Mouse (Mus musculus) mouse trophoblast stem cell (cell line): ENCODE data around the gene Fam219a.

Source experiments
- in situ Hi-C, 2 experiments: fragments of 300-500 bp; cut with MseI, MboI; formaldehyde crosslinking; loops; 2 replicates in 1 of 2; 3 replicates in 1 of 2; pipeline ENCODE4 v1.15.1; 2025

Fam219a gene

DNA sequence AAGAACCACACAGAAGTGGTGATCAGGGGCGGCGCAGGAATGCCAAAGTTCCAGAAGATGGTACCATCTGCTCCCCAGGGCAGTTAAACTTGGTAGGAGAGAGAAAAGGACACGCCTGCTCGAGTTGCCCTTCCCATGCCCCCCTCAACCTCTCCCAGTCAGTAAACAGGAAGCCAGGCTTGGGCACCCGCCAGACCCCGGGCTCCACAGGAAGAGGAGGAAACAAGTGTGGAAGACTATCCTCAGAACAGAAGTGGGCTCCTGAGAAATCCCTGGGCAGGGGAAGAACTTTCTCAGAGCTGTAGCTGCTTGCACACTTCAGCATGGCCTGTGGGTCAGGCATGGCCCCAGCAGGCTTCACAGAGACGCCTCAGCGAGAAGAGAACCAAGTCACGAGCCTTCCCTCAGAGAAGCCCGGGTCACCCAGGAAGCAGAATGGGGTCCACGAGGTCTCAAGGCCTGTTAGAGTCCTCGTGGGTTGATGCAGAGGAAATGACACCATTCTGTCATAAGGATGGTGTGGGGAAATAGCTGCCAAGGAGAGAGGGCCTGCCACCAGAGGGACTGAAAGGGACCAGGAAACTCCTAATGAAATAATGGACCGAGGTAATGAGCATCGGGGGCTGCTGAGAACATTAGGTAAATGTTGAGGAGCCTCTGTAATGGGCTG lies 14.2 kb downstream of the Fam219a start:
- in situ Hi-C loops, result loop anchor here (10.0 kb wide), 1 partner anchor 150 kb away; no protein-coding TSS in a partner anchor

DNA sequence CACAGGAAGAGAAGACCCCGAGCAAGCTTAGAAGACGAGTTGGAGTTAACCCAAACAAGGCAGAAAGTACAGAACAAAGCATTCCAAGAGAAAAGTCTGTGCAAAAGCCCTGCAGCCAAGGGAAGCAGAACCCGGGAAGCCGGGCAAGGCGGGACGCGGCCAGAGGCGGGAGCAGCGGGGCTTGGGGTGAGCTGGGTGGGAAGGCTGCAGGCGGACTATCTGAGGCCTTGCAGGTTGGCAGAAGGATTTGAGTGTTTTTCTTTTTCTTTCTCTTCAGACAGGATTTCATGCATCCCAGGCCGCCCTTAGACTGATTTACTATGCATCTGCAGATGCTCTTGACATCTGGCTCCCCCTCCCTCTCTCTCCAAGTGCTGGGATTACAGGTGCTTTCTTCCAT lies 16.2 kb downstream of the Fam219a start:
- in situ Hi-C loops, result loop anchor here (10.0 kb wide), 1 partner anchor 152 kb away; no protein-coding TSS in a partner anchor

DNA sequence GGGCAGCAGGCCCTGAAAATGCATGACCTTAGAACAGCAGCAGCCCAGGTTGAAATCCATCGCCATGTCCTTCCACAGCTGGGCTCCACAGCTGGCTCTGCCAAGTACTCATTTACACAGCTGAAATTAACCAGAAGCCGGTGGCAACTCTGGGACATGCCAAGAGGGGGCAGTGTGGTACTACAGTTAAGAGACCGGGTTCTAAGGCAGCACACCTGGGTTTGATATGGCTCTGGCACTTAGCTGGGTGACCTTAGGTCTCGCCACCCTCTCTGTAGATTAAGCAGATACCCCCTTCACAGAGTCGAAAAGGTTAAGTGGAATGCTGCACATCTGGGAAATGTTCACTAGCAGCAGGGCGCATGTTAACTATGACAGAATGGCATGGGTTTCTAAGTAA lies 16.8 kb downstream of the Fam219a start:
- in situ Hi-C loops, result loop anchor here (10.0 kb wide), 1 partner anchor 152 kb away; no protein-coding TSS in a partner anchor

DNA sequence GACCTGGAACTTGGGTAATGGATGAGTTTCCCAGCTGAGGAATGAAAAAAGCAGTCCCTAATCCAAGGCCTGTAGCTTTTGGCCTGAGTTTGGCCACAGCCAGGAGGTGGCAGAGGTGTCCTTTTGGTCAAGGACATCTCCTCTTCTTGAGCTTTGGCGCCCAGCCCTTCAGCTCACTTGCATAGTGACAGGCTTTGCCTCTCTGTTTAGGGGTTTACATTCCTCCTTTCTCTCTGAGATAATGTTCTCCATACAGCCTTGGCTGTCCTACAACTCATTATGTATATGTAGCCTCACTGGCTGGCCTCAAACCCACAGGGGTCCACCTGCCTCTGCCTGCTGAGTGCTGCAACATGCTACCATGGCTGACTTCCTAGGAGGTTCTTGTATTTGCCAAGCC lies 22.3 kb downstream of the Fam219a start:
- in situ Hi-C loops, result no loop called here

DNA sequence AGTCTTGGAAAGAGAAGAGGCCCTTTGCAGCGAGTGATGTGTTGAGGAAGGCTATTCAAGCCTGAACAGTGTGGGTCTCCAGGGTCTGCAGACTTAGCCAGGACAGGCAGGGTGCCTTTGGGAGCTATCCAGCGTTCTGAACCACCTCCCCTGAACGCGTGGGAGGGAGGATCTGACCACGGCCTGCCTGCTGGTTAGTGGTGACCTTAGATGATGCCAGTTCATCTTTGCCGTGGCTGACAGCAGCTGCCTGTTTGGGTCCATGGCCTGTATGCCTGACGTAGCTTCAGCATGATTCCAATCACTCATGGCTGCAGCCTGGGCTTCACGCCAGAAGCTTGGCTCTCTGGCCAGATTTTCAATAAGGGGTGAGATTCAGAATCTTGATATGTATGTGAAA lies 23.4 kb downstream of the Fam219a start:
- in situ Hi-C loops, result no loop called here

DNA sequence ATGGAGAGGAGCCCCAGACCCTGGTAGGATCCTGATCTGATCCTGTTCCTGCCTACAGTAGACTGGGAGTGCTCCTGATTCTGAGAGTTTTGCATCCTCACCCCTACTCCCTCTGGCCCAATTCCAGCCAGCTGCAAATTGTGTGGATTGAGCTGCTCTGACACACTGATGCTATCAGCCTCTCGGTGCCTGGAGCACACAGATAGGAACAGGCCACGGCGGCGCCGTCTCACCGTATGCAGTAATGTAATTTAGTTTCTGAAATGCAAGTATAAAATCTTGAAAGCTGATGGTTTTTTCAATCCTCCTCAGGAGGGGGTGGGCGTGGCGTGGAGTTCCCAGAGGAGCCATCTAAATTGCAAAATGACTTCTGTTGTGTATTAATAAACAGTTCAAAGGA lies 27.2 kb downstream of the Fam219a start:
- in situ Hi-C loops, result no loop called here

DNA sequence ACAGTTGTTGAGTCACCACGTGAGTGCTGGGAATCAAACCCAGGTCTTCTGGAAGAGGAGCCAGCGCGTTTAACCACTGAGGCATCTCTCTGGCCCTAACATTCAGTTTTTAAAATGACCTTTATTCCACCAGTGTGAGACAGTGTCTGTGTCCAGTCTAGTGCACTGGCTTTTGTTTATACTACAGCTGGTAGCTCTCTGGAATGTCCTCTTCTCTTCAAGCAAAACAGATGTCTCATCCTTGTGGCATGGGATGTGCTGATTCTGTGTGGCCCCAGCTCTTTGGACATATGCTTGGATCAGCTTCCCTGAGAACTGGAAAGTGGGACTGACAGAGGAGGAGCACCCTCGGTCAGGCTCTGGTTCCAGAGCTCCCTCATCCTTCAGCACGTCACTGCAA lies 34.5 kb downstream of the Fam219a start:
- in situ Hi-C loops, result no loop called here

DNA sequence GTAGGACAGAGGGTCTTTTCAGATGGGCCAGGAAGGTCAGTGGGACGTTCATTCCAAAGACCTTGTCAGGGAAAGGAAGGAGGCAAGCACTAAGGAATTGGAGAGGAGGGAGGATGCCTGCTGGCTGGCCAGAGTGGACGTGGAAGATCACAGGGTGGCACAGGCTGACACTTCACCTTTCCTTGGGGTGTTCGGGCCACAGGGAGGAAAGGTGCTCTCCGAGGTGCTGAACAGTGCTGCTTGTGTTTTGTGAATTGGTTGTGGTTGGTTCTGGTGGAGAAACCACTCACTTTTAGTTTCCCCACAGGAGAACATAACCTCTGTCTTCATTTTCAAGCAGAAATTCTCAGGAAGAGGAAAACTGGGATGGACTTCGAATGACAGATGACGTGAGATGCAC lies 36.9 kb downstream of the Fam219a start:
- in situ Hi-C loops, result no loop called here

DNA sequence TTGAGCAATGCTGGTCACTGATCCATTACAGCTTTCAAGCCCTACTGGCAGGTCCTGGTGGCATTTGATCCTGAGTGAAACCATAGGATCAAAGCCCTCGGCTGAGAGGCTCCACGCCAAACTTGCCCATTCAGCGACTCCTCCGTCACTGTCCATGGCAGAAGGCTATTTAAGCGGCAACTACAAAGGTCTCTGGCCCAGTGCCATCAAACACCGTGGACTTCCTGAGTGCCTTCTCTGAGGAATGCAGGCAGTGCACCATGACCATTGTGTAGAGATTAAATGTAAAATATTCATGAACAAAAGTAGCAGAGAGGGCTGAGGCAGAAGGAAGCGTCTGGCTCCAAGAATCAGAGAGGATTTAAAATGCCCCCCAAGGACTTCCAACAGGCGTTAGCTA lies 41.3 kb downstream of the Fam219a start:
- in situ Hi-C loops, result no loop called here

DNA sequence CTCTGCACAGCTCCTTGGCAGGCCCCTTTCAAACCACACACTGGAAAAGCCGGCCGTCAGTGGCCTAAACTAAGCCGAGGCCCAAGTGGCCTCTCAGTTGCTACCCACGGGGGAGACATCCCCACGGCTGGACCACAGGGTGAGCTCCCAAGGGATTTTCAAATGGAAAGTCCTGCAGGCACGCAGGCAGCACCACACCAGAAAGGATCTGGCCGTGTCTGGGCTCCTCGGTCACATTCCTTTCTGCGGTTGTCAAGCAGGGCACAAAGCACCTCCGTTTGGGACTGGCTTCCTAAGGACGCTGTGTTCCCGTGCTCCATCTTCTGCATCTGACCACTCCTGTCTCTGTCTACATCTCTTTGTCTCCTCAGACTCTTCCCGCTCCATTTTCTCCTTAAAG lies 42.3 kb downstream of the Fam219a start:
- in situ Hi-C loops, result no loop called here

DNA sequence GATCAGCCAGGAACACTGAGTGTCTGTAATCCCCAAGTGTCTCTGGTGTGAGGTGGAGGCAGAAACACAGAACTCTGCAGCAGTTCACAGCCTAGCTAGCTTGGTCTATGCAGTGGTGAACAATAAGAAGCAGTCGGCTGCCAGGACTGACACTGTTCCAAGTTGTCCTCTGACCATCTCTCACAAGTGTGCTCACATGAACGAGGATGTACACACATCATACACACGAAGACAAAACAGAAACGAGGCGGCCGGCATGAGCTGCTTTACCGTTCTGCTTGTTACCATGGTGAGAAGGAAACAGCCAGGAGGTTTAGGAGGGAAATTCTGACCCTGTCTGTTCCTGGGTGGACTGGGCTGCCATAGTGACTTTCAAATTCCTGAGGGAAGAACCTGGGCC lies 42.8 kb downstream of the Fam219a start:
- in situ Hi-C loops, result no loop called here

DNA sequence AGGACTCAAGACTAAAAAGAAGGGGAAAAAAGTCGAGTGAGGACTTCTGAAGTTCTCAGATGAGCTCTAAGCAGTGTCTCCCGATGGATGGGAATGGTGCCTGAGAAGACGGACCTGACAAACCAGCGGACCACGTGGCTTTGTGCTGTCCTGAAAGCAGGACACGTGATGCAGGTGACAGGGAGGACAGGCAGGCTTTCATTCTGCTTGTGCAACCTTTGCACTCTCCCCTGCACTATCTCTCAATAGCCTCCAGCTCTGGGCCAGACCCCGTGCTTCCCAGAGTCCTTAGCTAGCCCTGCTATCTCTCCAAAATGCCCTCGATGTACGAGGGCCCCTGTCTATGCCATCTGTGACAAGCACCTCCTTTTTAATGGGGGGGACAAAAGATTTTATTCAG lies 44.5 kb downstream of the Fam219a start:
- in situ Hi-C loops, result loop anchor here in 1 of 2 experiments (5.0 kb wide), 1 partner anchor 87 kb away; no protein-coding TSS in a partner anchor

DNA sequence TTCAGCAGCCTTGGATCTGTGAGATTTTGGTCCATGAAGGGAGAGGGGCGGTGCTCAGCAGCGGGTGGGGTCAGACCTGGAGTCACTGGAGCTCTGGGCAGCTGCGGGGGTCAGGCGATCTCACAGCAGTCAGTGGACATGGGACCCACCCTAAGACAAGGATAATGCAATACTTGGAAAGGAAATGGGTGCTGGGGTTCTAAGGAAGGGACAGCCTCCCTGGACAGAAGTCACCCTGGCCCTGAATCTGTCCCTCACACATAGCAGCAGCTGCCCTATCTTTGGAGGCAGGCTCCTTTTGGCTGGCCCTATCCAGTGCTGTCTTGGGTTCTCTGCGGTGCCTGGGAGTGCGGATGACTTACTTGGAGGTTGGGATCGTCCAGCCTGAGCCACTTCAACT lies 45.5 kb downstream of the Fam219a start:
- in situ Hi-C loops, result loop anchor here in 1 of 2 experiments (5.0 kb wide), 1 partner anchor 88 kb away; no protein-coding TSS in a partner anchor

DNA sequence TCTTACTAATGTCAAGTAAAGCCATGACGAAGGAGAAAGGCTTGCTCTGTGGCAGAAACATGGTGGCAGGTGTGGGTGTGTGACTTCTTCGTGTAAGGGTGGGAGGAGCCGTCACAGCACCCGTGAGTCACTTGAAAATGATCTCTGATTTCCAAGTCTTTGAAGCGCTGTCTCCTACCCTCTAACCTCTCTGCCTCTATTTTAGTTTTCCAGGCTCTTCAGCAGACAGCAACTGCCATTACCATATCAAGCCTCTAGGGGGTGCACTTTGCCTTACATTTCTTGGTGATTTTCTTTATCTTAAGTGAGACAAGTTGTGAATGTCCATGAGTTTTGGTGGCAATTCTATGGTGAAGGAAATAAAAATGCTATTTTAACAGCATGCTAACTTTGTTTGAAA lies 46.5 kb downstream of the Fam219a start:
- in situ Hi-C loops, result loop anchor here in 1 of 2 experiments (5.0 kb wide), 1 partner anchor 90 kb away; no protein-coding TSS in a partner anchor

DNA sequence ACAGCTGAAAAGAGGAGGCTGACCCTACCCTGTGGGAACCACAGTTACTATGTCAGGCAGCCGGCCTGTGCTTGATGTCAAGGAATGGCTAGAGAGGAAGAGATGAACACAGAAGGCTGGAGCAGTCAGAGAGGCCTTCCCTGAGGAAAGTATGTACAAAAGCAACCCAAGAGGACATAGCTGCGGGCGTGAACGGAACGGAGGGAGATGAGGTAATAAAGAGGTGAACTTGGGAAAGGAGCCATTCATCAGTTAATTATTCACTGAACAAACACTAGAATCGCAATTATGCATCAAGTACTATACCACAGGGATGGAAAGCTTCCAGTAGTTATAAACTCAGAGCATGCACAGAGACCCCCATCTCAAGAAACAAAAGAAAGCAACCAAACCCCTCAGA lies 47.2 kb downstream of the Fam219a start:
- in situ Hi-C loops, result loop anchor here in 1 of 2 experiments (5.0 kb wide), 1 partner anchor 90 kb away; no protein-coding TSS in a partner anchor

DNA sequence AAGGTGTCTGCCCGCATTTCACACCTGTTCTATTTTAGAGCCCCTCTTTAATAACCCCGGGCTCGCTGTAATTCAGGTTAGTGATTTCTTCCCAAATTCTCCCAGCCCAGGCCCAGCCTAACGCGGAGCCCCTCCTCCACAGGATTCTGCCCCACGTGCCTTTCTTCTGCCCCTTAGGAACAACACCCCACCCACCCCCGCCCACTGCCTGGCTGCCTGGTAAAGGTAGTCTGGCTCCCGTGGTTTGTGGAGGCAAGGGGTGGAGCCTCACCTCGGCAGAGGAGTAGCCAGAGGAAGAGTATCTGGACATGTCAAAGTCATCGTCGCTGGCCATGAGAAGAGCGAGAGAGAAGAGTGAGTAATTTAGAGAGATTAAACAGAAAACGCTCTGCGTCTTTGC lies 48.7 kb downstream of the Fam219a start:
- in situ Hi-C loops, result loop anchor here in 1 of 2 experiments (5.0 kb wide), 1 partner anchor 92 kb away; no protein-coding TSS in a partner anchor

DNA sequence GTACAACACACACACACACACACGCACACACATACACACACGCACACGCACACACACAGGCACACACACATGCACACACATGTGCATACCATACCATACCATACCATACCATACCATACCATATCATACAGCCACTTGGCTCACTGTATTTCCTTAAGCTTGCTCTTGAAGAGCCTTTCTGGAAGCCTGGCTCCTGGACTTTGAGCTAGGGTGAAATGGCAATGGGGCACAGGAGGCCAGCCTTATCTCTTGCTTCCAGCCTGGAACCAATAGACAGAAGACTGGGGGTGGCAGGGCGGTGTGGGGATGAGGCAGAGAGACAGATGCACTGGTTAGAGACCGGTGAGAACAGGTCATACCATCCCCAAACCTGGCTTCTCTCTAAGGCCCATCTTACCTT lies 50.1 kb downstream of the Fam219a start:
- in situ Hi-C loops, result no loop called here

DNA sequence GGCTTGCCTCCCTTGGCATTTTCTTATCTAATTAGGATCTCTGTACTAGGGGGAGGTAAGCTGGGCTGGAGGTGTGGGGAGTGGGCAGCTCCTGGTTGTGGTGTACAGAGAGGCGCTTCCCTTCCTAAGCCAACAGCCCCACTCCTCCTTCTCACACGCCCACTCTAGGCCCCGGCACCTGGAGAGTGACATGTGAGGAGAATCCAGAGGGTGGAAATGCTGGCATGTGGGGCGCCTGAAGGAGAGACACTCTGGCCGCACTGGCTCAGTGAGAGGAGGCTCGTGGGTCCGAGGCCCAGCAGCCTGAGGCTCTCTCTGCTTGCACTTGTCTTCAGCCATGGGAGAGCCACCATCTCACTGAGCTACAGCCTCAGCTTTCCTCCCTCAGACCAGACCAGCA lies 51.0 kb downstream of the Fam219a start:
- in situ Hi-C loops, result no loop called here

DNA sequence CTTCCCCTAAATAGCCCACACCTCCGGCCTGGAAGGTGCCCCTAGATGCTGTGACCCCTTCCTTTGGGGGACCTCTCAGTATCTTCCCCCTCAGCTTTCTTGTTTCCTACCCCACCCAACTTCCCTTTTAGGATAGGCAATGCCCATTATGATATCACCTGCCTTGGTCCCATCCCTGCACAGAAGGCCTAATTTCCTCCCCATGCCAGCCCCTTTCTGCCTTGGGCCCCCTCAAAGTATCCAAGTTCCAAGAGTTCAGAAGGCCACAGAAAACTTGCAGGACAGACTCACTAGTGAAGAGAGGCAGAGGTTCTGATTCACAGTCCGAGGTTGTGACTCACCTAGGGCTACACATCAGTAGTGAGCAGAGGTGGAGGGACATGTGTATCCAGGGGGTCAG lies 52.1 kb downstream of the Fam219a start, which contains the start of gene 1110017D15Rik:
TSS of gene 1110017D15Rik (minus strand) at position 101 of the 400 bp plus-strand sequence.
- in situ Hi-C loops, result no loop called here

DNA sequence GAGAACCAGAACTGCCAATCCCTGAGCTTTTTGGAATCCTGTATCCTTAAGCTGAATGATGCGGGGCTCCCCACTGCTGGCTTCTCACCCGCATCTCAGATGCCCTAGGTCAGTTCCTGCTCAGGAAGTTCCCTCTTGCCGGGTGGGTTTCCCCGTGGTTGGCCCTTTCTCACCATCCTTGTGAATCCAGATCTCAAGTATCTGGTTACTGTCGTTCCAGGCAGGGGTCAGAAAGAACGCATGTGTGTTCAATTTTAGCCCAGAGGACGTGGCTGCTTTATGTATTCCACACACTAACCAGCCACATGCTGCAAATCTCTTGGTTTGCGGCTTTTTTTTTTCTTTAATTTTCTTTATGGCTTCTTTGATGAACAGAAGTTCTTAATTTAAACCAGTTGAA lies 55.6 kb downstream of the Fam219a start:
- in situ Hi-C loops, result no loop called here

DNA sequence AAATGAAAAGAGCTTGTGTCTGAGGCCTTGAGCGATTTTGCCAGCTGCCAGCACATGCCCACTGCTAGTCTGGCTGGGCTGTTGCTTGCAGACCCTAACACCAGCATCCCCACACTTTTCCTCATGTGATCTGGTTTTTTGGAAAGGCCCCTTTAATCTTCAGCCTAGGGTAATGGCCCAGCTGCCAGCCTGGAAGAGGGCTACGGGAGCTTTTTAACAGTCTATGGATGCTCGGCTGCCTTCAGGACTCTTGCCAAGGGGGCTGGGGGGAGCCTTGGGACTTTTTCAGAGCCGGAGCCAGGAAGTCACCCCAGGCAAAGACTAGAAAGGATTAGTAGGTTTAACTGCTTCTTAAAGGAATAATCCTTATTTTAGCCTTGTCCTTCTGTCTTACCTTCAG lies 56.0 kb downstream of the Fam219a start:
- in situ Hi-C loops, result no loop called here

DNA sequence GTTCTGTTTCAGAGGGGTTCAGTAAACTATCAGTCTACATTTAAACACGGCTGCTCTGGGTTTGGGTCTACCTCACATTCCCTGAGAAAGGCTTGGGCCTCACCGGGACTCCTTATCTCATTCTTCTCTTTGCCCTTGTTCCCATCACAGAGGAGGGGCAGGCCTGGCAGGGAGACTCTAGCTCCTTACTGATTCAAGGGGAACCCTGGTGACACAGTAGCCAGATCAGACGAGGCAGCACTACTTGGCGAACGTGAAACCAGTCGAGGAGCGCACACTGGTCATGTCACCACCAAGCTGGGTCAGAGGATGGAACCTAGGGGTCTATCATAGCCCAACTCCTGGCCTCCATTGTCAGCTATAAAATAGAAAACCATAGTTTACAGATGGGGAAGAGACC lies 61.3 kb downstream of the Fam219a start:
- in situ Hi-C loops, result loop anchor here in 1 of 2 experiments (5.0 kb wide), 1 partner anchor 41 kb away; the partner anchor contains the start of gene Nudt2

DNA sequence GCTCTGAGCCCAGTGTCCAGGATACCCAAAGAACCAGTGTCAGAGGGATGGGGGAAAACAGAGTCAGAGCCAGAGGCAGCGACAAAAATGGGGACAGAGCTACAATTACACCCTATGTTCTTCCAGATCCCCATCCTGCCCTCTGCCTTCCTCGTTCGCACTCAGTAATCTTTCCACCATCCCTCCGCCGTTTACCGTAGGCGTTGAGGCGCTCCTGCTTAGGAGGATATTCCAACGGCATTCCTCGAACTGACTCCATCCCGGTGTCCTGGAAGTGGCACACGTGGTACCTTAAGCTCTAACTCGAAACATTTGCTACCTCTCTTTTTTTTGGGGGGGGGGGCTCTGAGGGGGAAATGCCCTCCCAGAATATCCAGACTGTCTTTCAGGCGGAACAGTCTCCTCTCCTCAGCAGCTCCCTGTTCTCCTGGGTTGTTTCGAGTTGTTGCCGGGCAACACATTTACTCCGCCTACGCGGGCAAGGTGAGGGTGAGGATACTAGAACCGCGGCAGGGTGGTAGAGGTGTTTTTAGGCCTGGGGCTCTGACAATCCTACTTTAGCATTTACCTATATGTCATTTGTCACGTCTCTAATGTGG lies 61.9 kb downstream of the Fam219a start:
- in situ Hi-C loops, result loop anchor here in 1 of 2 experiments (5.0 kb wide), 1 partner anchor 40 kb away; the partner anchor contains the start of gene Nudt2
